Mouse (Mus musculus) heart, postnatal 0 days (tissue): ENCODE results near the gene Slc46a1.

Experiments
- CTCF ChIP-seq: IDR thresholded peaks from 2 replicates; pipeline ENCODE4 v1.5.1; 2016; ENCODE audit warnings: antibody characterized with exemption, control low read depth, low read depth
- EP300 ChIP-seq: IDR thresholded peaks from 2 replicates; pipeline ENCODE4 v1.6.1; 2016; ENCODE audit warnings: antibody characterized with exemption, low read depth

GRCm38 (mm10) chr11:78458740-78459139 is 6.8 kb upstream of the Slc46a1 start:
- TF ChIP-seq CTCF = no peak
- no peak for TF ChIP-seq EP300
